Mouse (Mus musculus): ENCODE data around the gene Serpina11.

- TF ChIP-seq CTCF (IDR thresholded peaks at IDR 0.05; ENCODE audit: borderline replicate concordance, extremely low read depth, insufficient read depth, insufficient read length), result no peak
- no peak for TF ChIP-seq POLR2A (IDR thresholded peaks at IDR 0.05; ENCODE audit: borderline replicate concordance, extremely low read depth, insufficient read depth, insufficient read length, poor library complexity, severe bottlenecking)
Observed at GRCm38 (mm10) chr12:103962337-103962736, 27.4 kb downstream of the Serpina11 start.
